Mouse (Mus musculus) neural tube, embryonic 11.5 days (tissue): ENCODE measurements around the gene Nvl. TPM values are rescaled to one million over a fixed set of nuclear protein-coding genes. Genes with fewer than 3 reads are reported as not detected.

ENCODE experiments used
- ATAC-seq: fragments of 200-750 bp; cut with Nextera tagmentation; 2 replicates; pipeline ENCODE4 v1.8.0; 2017; ENCODE audit warnings: moderate number of reproducible peaks, mild to moderate bottlenecking, moderate TSS enrichment, moderate library complexity; ENCODE audit not compliant: insufficient read depth, low FRiP score, low TSS enrichment
- DNase-seq: peaks from one replicate; pipeline ENCODE4 v3.0.0-alpha.2; 2015; ENCODE audit warnings: low spot score
- H3K27ac ChIP-seq: fragments of 300-500 bp; sonication (generic); 2 replicates; pipeline ENCODE4 v1.5.1; 2014; ENCODE audit warnings: low read depth, mild to moderate bottlenecking, low read length
- H3K27me3 ChIP-seq: fragments of 300-500 bp; sonication (generic); 2 replicates; pipeline ENCODE4 v1.6.1; 2014; ENCODE audit warnings: mild to moderate bottlenecking, low read length, mixed read lengths; ENCODE audit not compliant: control insufficient read depth, insufficient read depth
- H3K36me3 ChIP-seq: fragments of 300-500 bp; sonication (generic); 2 replicates; pipeline ENCODE4 v1.6.1; 2014; ENCODE audit warnings: mild to moderate bottlenecking, low read length, moderate library complexity, mixed read lengths; ENCODE audit not compliant: control insufficient read depth, insufficient read depth
- H3K4me1 ChIP-seq: fragments of 300-500 bp; sonication (generic); 2 replicates; pipeline ENCODE4 v1.6.1; 2014; ENCODE audit warnings: low read length, mixed read lengths; ENCODE audit not compliant: control insufficient read depth, insufficient read depth
- H3K4me2 ChIP-seq: fragments of 300-500 bp; sonication (generic); 2 replicates; pipeline ENCODE4 v1.6.1; 2014; ENCODE audit warnings: low read depth, mild to moderate bottlenecking, moderate library complexity
- H3K4me3 ChIP-seq: fragments of 300-500 bp; sonication (generic); 2 replicates; pipeline ENCODE4 v1.5.1; 2014; ENCODE audit warnings: low read depth, low read length
- H3K9ac ChIP-seq: fragments of 300-500 bp; sonication (generic); 2 replicates; pipeline ENCODE4 v1.6.1; 2014; ENCODE audit warnings: mild to moderate bottlenecking, low read length
- H3K9me3 ChIP-seq: fragments of 300-500 bp; sonication (generic); 2 replicates; pipeline ENCODE4 v1.6.1; 2016; ENCODE audit warnings: low read length; ENCODE audit not compliant: control insufficient read depth
- WGBS: fragments of 180-500 bp; shearing (Covaris S2); extraction: QIAGEN DNeasy Blood & Tissue Kit; methylation state at CpG from one replicate; pipeline ENCODE4 v1.1.7; 2014; 5-methylcytosine and 5-hydroxymethylcytosine counted together
- polyA plus RNA-seq: library from polyadenylated mRNA; unstranded; fragments of >200 nt; fragmentation: Nextera tagmentation; extraction: Ambion mirVana; gene quantifications from 2 replicates; pipeline ENCODE4 v1.2.1, GENCODE M21; 2014

Nvl gene
- polyA plus RNA-seq, 1 experiment from 2014 or later: 39.2 TPM

DNA sequence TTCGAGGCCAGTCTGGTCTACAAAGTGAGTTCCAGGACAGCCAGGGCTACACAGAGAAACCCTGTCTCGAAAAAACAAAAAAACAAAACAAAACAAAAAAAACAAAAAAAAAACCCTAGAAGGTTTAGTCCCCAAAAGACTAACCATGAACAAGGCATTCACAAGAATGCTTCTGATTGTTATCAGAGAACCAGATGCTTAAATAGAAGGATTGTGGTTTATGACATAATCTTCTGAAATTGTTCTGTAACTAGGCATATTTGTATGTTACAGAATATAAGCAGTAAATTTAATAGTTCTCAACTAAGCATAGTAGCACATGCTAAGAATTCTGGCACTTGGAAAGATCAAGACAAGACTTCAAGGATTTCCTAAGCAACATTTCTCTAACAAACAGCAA is 19.9 kb downstream of the Nvl start:
- H3K27ac ChIP-seq: no peak overlapping the region
- H3K36me3 ChIP-seq: peaks cover 16% of the 10 kb centered on the region
- 98% methylated on average over 2 of the region's 2 CpGs for WGBS
- H3K4me3 ChIP-seq: no peak overlapping the region
- H3K4me2 ChIP-seq: no peak overlapping the region
- DNase-seq: no peak
- H3K4me1 ChIP-seq: no peaks in the 10 kb centered on the region
- H3K9me3 ChIP-seq: no peaks in the 10 kb centered on the region
- ATAC-seq: no peak
- no peak overlapping the region for H3K9ac ChIP-seq
- H3K27me3 ChIP-seq: no peaks in the 10 kb centered on the region

DNA sequence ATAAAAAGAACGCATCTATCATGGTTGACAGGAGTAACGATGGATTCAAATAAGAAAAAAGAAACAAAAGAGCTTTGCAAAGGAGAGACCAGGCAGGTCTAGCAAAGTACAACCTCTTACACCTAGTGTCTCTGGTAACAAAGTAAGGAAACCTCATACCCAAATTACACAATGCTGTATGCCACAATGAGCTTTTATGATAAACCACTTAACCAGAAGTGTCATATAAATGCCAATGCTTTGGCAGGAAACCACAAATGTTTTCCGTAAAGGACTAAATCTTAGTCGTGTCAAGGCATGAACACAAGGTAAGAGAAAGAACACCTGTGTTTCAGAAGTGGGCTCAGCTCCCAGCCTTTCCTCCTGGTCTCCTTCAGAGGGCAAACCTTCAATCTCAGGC is 26.9 kb downstream of the Nvl start:
- no peak overlapping the region for H3K27ac ChIP-seq
- H3K4me2 ChIP-seq: no peak overlapping the region
- H3K9me3 ChIP-seq: no peaks in the 10 kb centered on the region
- no peaks in the 10 kb centered on the region for H3K4me1 ChIP-seq
- H3K9ac ChIP-seq: no peak overlapping the region
- H3K36me3 ChIP-seq: peaks cover 13% of the 10 kb centered on the region
- H3K4me3 ChIP-seq: no peak overlapping the region
- DNase-seq: no peak
- H3K27me3 ChIP-seq: no peaks in the 10 kb centered on the region
- 98% methylated on average over 4 of the region's 4 CpGs for WGBS
- ATAC-seq: no peak

DNA sequence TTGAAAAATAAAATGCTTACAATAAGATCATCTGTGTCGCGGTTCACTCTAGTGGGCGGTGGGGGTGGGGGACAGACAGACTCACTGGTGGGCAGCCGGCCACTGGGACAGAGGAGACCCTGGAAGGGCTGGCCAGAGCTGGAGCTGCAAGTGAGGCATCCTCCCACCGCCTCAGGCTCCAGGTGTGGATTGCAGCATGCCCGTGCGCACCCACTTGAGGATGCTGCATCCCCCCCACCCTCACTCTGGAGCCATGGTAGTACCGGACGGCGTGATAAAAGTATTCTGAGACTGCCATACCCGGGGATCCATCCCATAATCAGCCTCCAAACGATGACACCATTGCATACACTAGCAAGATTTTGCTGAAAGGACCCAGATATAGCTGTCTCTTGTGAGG is 54.0 kb downstream of the Nvl start:
- H3K36me3 ChIP-seq: peaks cover 13% of the 10 kb centered on the region
- no peaks in the 10 kb centered on the region for H3K9me3 ChIP-seq
- no peak overlapping the region for H3K27ac ChIP-seq
- 77% methylated on average over 12 of the region's 12 CpGs for WGBS
- H3K4me3 ChIP-seq: no peak overlapping the region
- H3K27me3 ChIP-seq: no peaks in the 10 kb centered on the region
- H3K4me1 ChIP-seq: no peaks in the 10 kb centered on the region
- no peak overlapping the region for H3K9ac ChIP-seq
- ATAC-seq: no peak
- no peak overlapping the region for H3K4me2 ChIP-seq
- DNase-seq: no peak

DNA sequence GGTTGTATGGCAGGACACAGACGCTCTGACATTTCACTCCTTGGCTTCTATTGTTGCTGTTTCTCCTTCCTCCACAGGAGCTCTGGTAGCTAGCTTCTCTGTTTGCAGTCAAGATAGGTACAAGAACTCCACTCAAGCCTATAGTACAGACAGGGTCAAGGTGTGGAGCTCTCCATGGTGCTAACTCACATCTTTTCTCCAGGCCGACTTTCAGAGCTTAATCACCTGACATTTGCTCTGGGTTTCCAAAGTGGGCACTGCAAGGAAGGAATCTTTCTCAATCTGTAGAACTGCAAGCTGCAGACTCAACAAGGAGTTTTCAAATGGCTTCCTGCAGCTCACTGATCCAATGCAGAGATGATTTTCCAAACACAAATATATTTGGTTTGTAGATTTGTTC is 60.0 kb downstream of the Nvl start:
- ATAC-seq (no peak), DNase-seq (no peak)
- H3K4me2 ChIP-seq: no peak overlapping the region
- H3K9ac ChIP-seq: no peak overlapping the region
- no peaks in the 10 kb centered on the region for H3K36me3 ChIP-seq
- 51% methylated on average over 2 of the region's 2 CpGs for WGBS
- H3K9me3 ChIP-seq: no peaks in the 10 kb centered on the region
- no peaks in the 10 kb centered on the region for H3K27me3 ChIP-seq
- H3K4me3 ChIP-seq: no peak overlapping the region
- no peak overlapping the region for H3K27ac ChIP-seq
- H3K4me1 ChIP-seq: no peaks in the 10 kb centered on the region

DNA sequence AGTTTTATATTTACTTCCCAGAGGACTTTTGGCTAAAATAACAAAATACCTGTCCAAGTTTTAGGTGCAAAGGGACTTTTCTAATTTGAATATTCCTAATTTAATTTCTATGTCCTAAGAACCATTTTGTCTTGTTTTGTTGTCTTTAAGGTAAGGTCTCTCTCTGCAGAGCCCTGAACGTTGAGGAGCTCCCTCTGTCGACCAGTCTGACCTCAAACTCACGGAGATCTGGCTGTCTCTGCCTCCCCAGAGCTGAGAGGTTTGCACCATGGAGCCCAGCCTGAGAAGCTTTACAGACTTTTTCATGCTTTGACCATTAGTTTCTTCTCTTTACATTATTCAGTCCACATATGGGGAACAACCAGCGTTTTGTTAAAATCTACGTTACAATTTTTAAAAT is 70.9 kb downstream of the Nvl start:
- DNase-seq (no peak), ATAC-seq (no peak)
- Histone ChIP-seq H3K4me1 (no peaks in the 10 kb centered on the region), H3K9me3 (no peaks in the 10 kb centered on the region), H3K4me3 (no peak overlapping the region), H3K4me2 (no peak overlapping the region), H3K9ac (no peak overlapping the region), H3K27ac (no peak overlapping the region), H3K27me3 (no peaks in the 10 kb centered on the region), H3K36me3 (no peaks in the 10 kb centered on the region)
- WGBS: 48% methylated on average over 5 of the region's 5 CpGs

DNA sequence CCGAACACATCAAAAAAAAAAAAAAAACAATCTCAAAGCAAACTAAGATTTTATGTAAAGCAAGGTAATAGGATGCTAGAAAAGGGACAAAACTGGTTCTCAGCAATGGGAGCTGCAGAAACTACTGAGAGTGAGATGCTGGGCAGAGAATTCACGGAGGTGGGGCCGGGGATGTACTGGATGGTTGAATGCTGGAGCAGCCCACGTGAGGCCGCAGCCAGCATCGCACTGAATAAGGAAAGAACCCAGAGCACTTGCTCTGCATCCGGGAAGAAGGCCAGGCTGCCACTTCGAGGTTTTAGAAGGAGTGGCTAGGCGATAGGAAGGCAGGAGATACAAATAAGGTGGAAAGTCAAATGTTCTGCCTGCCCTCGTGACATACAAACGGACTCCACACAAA is 74.3 kb downstream of the Nvl start:
- Histone ChIP-seq H3K27me3 (no peaks in the 10 kb centered on the region), H3K9me3 (no peaks in the 10 kb centered on the region), H3K9ac (no peak overlapping the region), H3K4me3 (no peak overlapping the region), H3K27ac (no peak overlapping the region), H3K36me3 (no peaks in the 10 kb centered on the region), H3K4me1 (no peaks in the 10 kb centered on the region), H3K4me2 (no peak overlapping the region)
- DNase-seq (no peak), ATAC-seq (no peak)
- WGBS: 70% methylated on average over 11 of the region's 11 CpGs

DNA sequence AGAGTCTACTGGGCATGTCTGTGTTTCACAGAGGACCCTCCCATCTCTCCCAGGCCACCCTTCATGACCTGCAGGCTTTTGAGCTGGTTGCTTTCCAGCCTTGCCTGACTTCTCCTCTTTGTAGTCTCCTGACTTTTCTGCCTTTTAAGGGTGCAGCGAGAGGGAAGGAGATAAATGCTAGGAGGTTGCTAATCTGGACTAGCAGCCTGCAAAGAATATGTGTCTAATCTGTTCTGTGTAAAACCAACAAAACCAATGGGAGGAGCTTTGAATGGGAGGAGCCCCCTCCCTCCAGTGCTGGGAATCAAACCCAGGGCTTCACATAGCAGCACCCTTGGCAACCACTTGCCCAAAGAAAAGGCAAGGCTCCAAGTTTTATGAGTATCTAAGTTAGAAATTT is 75.7 kb downstream of the Nvl start:
- Histone ChIP-seq H3K27me3 (no peaks in the 10 kb centered on the region), H3K36me3 (no peaks in the 10 kb centered on the region), H3K4me3 (no peak overlapping the region), H3K4me2 (no peak overlapping the region), H3K27ac (no peak overlapping the region), H3K9me3 (no peaks in the 10 kb centered on the region), H3K4me1 (no peaks in the 10 kb centered on the region), H3K9ac (no peak overlapping the region)
- DNase-seq (no peak), ATAC-seq (no peak)
- WGBS: 78% methylated on average over 1 of the region's 1 CpGs

DNA sequence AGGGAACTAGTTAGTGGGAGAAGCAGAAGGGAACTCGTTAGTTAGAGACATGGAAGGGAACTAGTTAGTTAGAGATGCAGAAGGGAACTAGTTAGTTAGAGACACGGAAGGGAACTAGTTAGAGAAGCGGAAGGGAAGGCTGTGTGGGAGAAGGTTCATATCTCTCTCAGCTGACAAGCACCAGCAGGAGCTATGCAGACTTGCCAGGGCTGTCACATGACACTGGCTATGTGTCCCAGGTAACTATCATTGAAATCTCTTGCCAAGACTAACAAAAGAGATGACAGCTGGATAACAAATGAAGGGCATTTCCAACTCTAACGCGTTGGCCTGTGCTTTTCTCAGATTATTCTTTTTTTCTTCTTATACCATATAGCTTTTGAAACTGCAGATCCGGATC is 79.4 kb downstream of the Nvl start:
- Histone ChIP-seq H3K9ac (no peak overlapping the region), H3K4me1 (no peaks in the 10 kb centered on the region), H3K36me3 (no peaks in the 10 kb centered on the region), H3K9me3 (no peaks in the 10 kb centered on the region), H3K27ac (no peak overlapping the region), H3K4me3 (no peak overlapping the region), H3K27me3 (no peaks in the 10 kb centered on the region), H3K4me2 (no peak overlapping the region)
- 85% methylated on average over 6 of the region's 6 CpGs for WGBS
- ATAC-seq (no peak), DNase-seq (no peak)

DNA sequence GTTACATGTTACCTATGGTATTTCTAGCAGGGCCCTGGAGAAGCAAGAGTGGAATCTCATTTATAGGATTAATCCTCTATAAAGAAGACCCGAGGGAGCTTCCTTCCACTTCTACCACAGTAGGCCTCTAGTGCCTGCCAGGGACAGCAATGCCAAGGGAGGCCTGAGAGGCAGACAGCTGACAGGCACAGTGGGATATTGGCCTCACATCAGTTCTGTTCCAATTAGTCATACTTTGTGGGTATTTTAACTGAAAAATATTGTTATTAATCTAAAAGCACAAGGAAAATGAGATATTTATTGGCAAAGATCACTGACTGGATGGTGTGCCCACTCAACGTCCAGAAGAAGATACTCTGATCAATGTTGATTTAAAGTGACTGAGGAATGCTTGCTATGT is 80.0 kb downstream of the Nvl start:
- Histone ChIP-seq H3K27me3 (no peaks in the 10 kb centered on the region), H3K27ac (no peak overlapping the region), H3K4me2 (no peak overlapping the region), H3K9ac (no peak overlapping the region), H3K4me1 (no peaks in the 10 kb centered on the region), H3K9me3 (no peaks in the 10 kb centered on the region), H3K4me3 (no peak overlapping the region), H3K36me3 (no peaks in the 10 kb centered on the region)
- ATAC-seq (no peak), DNase-seq (no peak)
- 67% methylated on average over 2 of the region's 2 CpGs for WGBS
